Mouse (Mus musculus) hindbrain, postnatal 0 days (tissue): ENCODE measurements at regions not wholly inside any gene's neighbourhood (a gene's known extent, or its start where the extent isn't known, plus 50 kb on each side); places are given as distances from the start of the nearest gene placed in this dataset.

Experiments used
- ATAC-seq: fragments of 200-750 bp; cut with Nextera tagmentation; 2 replicates; pipeline ENCODE4 v1.8.0; 2017; ENCODE audit warnings: mild to moderate bottlenecking, moderate TSS enrichment, moderate library complexity
- DNase-seq: peaks from one replicate; pipeline ENCODE4 v3.0.0-alpha.2; 2015; ENCODE audit warnings: low spot score
- H3K27ac ChIP-seq: fragments of 300-500 bp; sonication (generic); 2 replicates; pipeline ENCODE4 v1.5.1; 2014; ENCODE audit warnings: mild to moderate bottlenecking
- H3K27me3 ChIP-seq: fragments of 300-500 bp; sonication (generic); 2 replicates; pipeline ENCODE4 v1.6.1; 2014; ENCODE audit warnings: low read length, mixed read lengths; ENCODE audit not compliant: insufficient read depth
- H3K36me3 ChIP-seq: fragments of 300-500 bp; sonication (generic); 2 replicates; pipeline ENCODE4 v1.6.1; 2014; ENCODE audit warnings: low read length, mixed read lengths; ENCODE audit not compliant: insufficient read depth
- H3K4me1 ChIP-seq: fragments of 300-500 bp; sonication (generic); 2 replicates; pipeline ENCODE4 v1.6.1; 2014; ENCODE audit warnings: antibody characterized with exemption, low read length, mixed read lengths; ENCODE audit not compliant: insufficient read depth
- H3K4me2 ChIP-seq: fragments of 300-500 bp; sonication (generic); 2 replicates; pipeline ENCODE4 v1.6.1; 2014; ENCODE audit warnings: low read depth, mild to moderate bottlenecking, low read length, moderate library complexity, mixed read lengths
- H3K4me3 ChIP-seq: fragments of 300-500 bp; sonication (generic); 2 replicates; pipeline ENCODE4 v1.5.1; 2014; ENCODE audit warnings: low read length
- H3K9ac ChIP-seq: fragments of 300-500 bp; sonication (generic); replicated peaks from 2 replicates; pipeline ENCODE4 v1.6.1; 2014; ENCODE audit warnings: mild to moderate bottlenecking, low read length, moderate library complexity, mixed read lengths
- H3K9me3 ChIP-seq: fragments of 300-500 bp; sonication (generic); 2 replicates; pipeline ENCODE4 v1.6.1; 2016; ENCODE audit warnings: low read length, mixed read lengths
- CTCF ChIP-seq: IDR thresholded peaks from 2 replicates; pipeline ENCODE4 v1.5.1; 2016; ENCODE audit warnings: antibody characterized with exemption, control low read depth, low read depth
- WGBS: fragments of 180-500 bp; shearing (Covaris S2); extraction: QIAGEN DNeasy Blood & Tissue Kit; methylation state at CpG from one replicate; pipeline ENCODE4 v1.1.7; 2014; 5-methylcytosine and 5-hydroxymethylcytosine counted together

DNA sequence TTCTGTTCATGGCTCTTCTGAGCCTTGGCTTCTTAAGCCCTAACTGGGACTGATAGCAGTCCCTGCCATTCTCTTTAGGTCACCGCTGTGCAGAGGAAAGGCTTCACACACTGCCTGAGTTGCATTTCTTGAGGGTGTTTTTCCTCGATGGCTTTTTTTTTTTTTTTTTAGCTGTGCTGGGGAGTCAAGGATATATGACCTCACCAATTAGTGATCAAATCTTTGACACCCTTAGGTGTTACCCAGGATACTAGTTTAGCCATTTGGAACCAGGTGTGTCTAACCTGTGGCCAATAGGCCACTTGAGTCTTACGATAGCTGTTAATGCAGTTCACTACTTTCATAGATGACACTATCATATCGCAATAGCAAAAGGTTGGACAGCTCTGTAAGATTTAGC is 1247.5 kb upstream of the A1bg start:
- no peak overlapping the region for H3K9ac ChIP-seq
- TF ChIP-seq CTCF, result no peak
- H3K4me3 ChIP-seq, result no peak overlapping the region
- H3K4me1 ChIP-seq, result no peaks in the 10 kb centered on the region
- no peaks in the 10 kb centered on the region for H3K27me3 ChIP-seq
- WGBS, result 97% methylated on average over 4 of the region's 4 CpGs
- H3K4me2 ChIP-seq, result no peak overlapping the region
- no peaks in the 10 kb centered on the region for H3K9me3 ChIP-seq
- DNase-seq (no peak), ATAC-seq (no peak)
- no peaks in the 10 kb centered on the region for H3K36me3 ChIP-seq
- H3K27ac ChIP-seq, result no peak overlapping the region

DNA sequence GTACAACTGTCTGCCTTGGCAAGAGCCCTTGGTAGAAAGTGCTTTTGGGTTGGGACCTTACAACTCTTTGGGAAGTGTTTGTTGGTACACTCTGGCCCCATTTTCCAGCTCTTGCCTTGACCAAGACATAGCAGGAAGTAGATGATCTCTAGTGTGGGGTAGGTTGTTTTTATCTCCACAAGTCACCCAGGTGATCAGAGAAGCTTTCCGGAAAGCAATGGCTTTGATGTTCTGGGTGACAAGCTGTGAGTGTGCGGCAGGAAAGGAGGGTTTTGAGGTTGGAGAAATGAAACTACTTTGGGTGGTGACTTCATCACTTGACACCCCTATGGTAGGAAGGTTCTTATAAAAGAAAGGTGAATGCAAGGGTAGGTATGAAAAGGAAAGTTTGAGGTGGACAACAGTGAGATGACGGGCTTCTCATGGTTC is 1246.8 kb upstream of the A1bg start:
- no peaks in the 10 kb centered on the region for H3K9me3 ChIP-seq
- H3K4me3 ChIP-seq, result no peak overlapping the region
- 95% methylated on average over 3 of the region's 3 CpGs for WGBS
- ATAC-seq (no peak), DNase-seq (no peak)
- H3K27ac ChIP-seq, result no peak overlapping the region
- H3K27me3 ChIP-seq, result no peaks in the 10 kb centered on the region
- H3K36me3 ChIP-seq, result no peaks in the 10 kb centered on the region
- H3K4me1 ChIP-seq, result no peaks in the 10 kb centered on the region
- H3K9ac ChIP-seq, result no peak overlapping the region
- TF ChIP-seq CTCF, result no peak
- H3K4me2 ChIP-seq, result no peak overlapping the region

GRCm38 (mm10) chr15:62168958-62169590 is 1246.3 kb upstream of the A1bg start:
- Histone ChIP-seq H3K27me3 (no peaks in the 10 kb centered on the region), H3K4me1 (no peaks in the 10 kb centered on the region), H3K36me3 (no peaks in the 10 kb centered on the region), H3K4me3 (no peak overlapping the region), H3K4me2 (no peak overlapping the region), H3K9me3 (no peaks in the 10 kb centered on the region), H3K9ac (no peak overlapping the region), H3K27ac (no peak overlapping the region)
- DNase-seq (no peak), ATAC-seq (no peak)
- no peak for TF ChIP-seq CTCF
- WGBS, result 96% methylated on average over 8 of the region's 8 CpGs

DNA sequence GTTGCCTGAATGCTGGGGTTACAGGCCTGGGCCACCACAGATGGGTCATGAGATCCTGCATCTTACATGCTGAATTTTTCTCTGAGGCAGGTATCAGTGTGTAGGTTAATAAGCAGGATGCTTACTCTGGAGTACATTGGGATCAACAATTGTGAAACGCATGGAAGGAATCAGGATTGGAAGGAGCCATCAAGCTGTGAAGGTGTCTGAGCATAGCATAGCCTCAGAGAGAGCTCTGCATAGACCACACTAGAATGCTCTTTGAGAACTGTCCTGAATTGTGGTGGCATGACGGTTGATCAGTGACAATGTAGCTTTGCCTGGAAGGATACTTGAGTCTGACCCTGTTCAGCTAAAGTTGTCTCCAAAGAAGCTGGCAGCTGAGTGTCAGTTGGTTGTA is 1245.7 kb upstream of the A1bg start:
- ATAC-seq, result no peak
- no peak overlapping the region for H3K27ac ChIP-seq
- no peaks in the 10 kb centered on the region for H3K4me1 ChIP-seq
- no peaks in the 10 kb centered on the region for H3K9me3 ChIP-seq
- no peaks in the 10 kb centered on the region for H3K27me3 ChIP-seq
- H3K36me3 ChIP-seq, result no peaks in the 10 kb centered on the region
- 97% methylated on average over 2 of the region's 2 CpGs for WGBS
- H3K4me2 ChIP-seq, result no peak overlapping the region
- no peak for TF ChIP-seq CTCF
- no peak overlapping the region for H3K9ac ChIP-seq
- no peak overlapping the region for H3K4me3 ChIP-seq
- DNase-seq, result no peak

DNA sequence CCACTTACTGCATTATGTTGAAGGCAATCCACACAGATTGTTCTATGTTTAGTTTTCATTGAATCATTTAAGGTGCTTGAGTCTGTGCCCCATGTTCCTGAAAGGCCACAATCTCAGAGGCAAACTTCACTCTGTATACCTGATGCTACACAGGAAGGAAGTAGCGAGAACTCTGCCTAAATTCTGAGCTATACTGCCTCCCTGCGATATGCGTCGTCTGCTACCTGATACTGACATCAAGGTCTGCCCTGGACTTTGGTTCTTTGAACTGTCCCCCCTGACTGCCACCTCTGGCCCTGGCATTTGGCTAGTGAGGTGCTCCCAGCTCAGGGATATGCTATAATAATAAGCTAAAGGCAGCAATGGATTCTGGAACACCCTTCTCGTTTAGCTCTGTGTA is 1244.0 kb upstream of the A1bg start:
- no peaks in the 10 kb centered on the region for H3K9me3 ChIP-seq
- H3K36me3 ChIP-seq, result no peaks in the 10 kb centered on the region
- H3K9ac ChIP-seq, result no peak overlapping the region
- H3K4me3 ChIP-seq, result no peak overlapping the region
- H3K4me2 ChIP-seq, result no peak overlapping the region
- 0 out of 2 replicates have a peak, but pooled peaks cover 3% of the 10 kb centered on the region for H3K4me1 ChIP-seq
- no peaks in the 10 kb centered on the region for H3K27me3 ChIP-seq
- DNase-seq (no peak), ATAC-seq (no peak)
- no peak overlapping the region for H3K27ac ChIP-seq
- no peak for TF ChIP-seq CTCF
- WGBS, result 95% methylated on average over 5 of the region's 5 CpGs

GRCm38 (mm10) chr15:62165826-62166500 is 1243.2 kb upstream of the A1bg start:
- TF ChIP-seq CTCF, result no peak
- ATAC-seq (no peak), DNase-seq (no peak)
- Histone ChIP-seq H3K27ac (no peak overlapping the region), H3K4me1 (0 out of 2 replicates have a peak, but pooled peaks cover 3% of the 10 kb centered on the region), H3K9ac (no peak overlapping the region), H3K9me3 (no peaks in the 10 kb centered on the region), H3K4me2 (no peak overlapping the region), H3K4me3 (no peak overlapping the region), H3K27me3 (no peaks in the 10 kb centered on the region), H3K36me3 (no peaks in the 10 kb centered on the region)
- WGBS, result 91% methylated on average over 10 of the region's 10 CpGs

- DNase-seq, result no peak
- Histone ChIP-seq H3K4me2 (no peak overlapping the region), H3K9me3 (no peaks in the 10 kb centered on the region), H3K27ac (no peak overlapping the region), H3K36me3 (no peaks in the 10 kb centered on the region), H3K4me3 (no peak overlapping the region), H3K4me1 (0 out of 2 replicates have a peak, but pooled peaks cover 3% of the 10 kb centered on the region), H3K27me3 (no peaks in the 10 kb centered on the region), H3K9ac (no peak overlapping the region)
- 96% methylated on average over 9 of the region's 9 CpGs for WGBS
- ATAC-seq, result no peak
- TF ChIP-seq CTCF, result no peak
Measured at GRCm38 (mm10) chr15:62164766-62165410, 1242.1 kb upstream of the A1bg start.
